Comparison of ENCODE assay signal across 10 mouse cellular contexts in the genomic region with DNA sequence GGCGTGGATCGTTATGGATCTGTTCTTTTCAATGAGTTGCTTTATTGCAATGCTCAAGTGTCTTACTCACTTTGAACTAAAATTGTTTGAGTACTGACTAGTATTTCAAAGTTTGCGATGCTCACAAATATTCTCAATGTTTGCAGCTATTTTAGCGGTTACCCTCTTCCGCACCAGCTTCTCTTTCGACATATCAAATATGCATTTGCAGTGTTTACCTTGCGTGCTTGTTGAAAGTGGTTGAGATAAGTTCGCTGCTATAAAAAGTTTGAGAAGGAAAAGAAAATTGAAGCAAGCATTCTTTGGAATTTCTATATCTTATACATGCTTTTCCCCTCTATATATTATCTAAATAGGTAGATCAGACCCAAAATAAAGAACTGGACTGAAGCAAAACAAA.
A peak's percentile ranks its signal among the peaks of the same experiment; 100 is the strongest.
DNase-seq lines count a peak whose midpoint lies in the region; ATAC-seq lines count a peak whose summit lies in the region.
"Had no signal": no experiment of that assay in that cellular context is flagged by ENCODE, and none has a peak within 500 bp of the region (broad histone marks: within the 10 kb centered on the region; RNA-seq: fewer than 3 reads in every experiment).

No protein-coding gene starts in this region.

- no peaks in the 10 kb centered on the region for H3K27me3 ChIP-seq in lung, embryonic 15.5 days
- no peaks in the 10 kb centered on the region for H3K27me3 ChIP-seq in forebrain, embryonic 16.5 days (replicated peaks; ENCODE audit: control insufficient read depth, insufficient read depth, low read length)
- H3K27me3 ChIP-seq in limb, embryonic 11.5 days (ENCODE audit: control insufficient read depth, insufficient read depth, low read length) = no peaks in the 10 kb centered on the region
- no peaks in the 10 kb centered on the region for H3K27me3 ChIP-seq in stomach, embryonic 14.5 days (ENCODE audit: control insufficient read depth, insufficient read depth, low read length)

- peak overlapping the region; percentile 56 for H3K4me2 ChIP-seq in lung, embryonic 15.5 days
- peak overlapping the region; percentile 61 for H3K4me2 ChIP-seq in forebrain, embryonic 16.5 days (ENCODE audit: low read length)
- H3K4me2 ChIP-seq in limb, embryonic 11.5 days (ENCODE audit: low read depth, severe bottlenecking) = 0 out of 2 replicates have a peak overlapping the region, but pooled peaks have one; percentile 45
- peak overlapping the region; percentile 60 for H3K4me2 ChIP-seq in stomach, embryonic 14.5 days (replicated peaks; ENCODE audit: low read depth, low read length)

- peak overlapping the region; percentile 55 for H3K27ac ChIP-seq in lung, embryonic 15.5 days
- no peak overlapping the region for H3K27ac ChIP-seq in forebrain, embryonic 16.5 days (ENCODE audit: low read length)
- H3K27ac ChIP-seq in limb, embryonic 11.5 days (replicated peaks; ENCODE audit: low read depth, low read length) = no peak overlapping the region
- no peak overlapping the region for H3K27ac ChIP-seq in stomach, embryonic 14.5 days (ENCODE audit: low read length)

- no peak for DNase-seq in lung, postnatal 10 days
- DNase-seq in limb, embryonic 11.5 days (ENCODE audit: low spot score) = no peak
- DNase-seq in thymus, postnatal 0 days (ENCODE audit: low spot score) = no peak
- DNase-seq in urinary bladder, postnatal 4 days (ENCODE audit: low spot score in 2 of 2) = no peak
- DNase-seq: gastrocnemius, postnatal 36 days; thymus, postnatal 4 days had no signal

- no peak for ATAC-seq in lung, embryonic 15.5 days (ENCODE audit: borderline replicate concordance, extremely low read depth, low FRiP score, low TSS enrichment)
- no peak for ATAC-seq in forebrain, embryonic 16.5 days
- ATAC-seq in limb, embryonic 11.5 days (ENCODE audit: insufficient number of reproducible peaks, low FRiP score, low TSS enrichment, low read depth) = no peak
- ATAC-seq in stomach, embryonic 14.5 days (ENCODE audit: insufficient number of reproducible peaks, insufficient read depth, low FRiP score, low read depth) = no peak

- H3K4me3 ChIP-seq in lung, embryonic 15.5 days = peak overlapping the region; percentile 30
- peak overlapping the region; percentile 38 for H3K4me3 ChIP-seq in forebrain, embryonic 16.5 days (replicated peaks; ENCODE audit: low read length)
- no peak overlapping the region for H3K4me3 ChIP-seq in limb, embryonic 11.5 days (ENCODE audit: low read depth, low read length)
- H3K4me3 ChIP-seq in stomach, embryonic 14.5 days (ENCODE audit: low read depth, low read length) = peak overlapping the region; percentile 21; the same call in 1 of the 2 replicates

- H3K36me3 ChIP-seq in lung, embryonic 15.5 days = no peaks in the 10 kb centered on the region
- no peaks in the 10 kb centered on the region for H3K36me3 ChIP-seq in forebrain, embryonic 16.5 days (ENCODE audit: control insufficient read depth, insufficient read depth)
- no peaks in the 10 kb centered on the region for H3K36me3 ChIP-seq in limb, embryonic 11.5 days (ENCODE audit: control insufficient read depth, insufficient read depth, low read length)
- no peaks in the 10 kb centered on the region for H3K36me3 ChIP-seq in stomach, embryonic 14.5 days (ENCODE audit: control insufficient read depth, insufficient read depth, low read length)
- H3K36me3 ChIP-seq: G1E had no signal

- WGBS in lung, embryonic 15.5 days = 40% methylated on average over 8 of the region's 8 CpGs
- 62% methylated on average over 8 of the region's 8 CpGs for WGBS in forebrain, embryonic 16.5 days
- 83% methylated on average over 8 of the region's 8 CpGs for WGBS in limb, embryonic 11.5 days
- 62% methylated on average over 8 of the region's 8 CpGs for WGBS in stomach, embryonic 14.5 days

- no peaks in the 10 kb centered on the region for H3K4me1 ChIP-seq in lung, embryonic 15.5 days
- peaks cover 4% of the 10 kb centered on the region; the same call in 1 of the 2 replicates for H3K4me1 ChIP-seq in forebrain, embryonic 16.5 days (replicated peaks; ENCODE audit: control insufficient read depth, insufficient read depth, low read length)
- H3K4me1 ChIP-seq in limb, embryonic 11.5 days (ENCODE audit: control insufficient read depth, insufficient read depth, low read length) = no peaks in the 10 kb centered on the region
- H3K4me1 ChIP-seq in stomach, embryonic 14.5 days (ENCODE audit: control insufficient read depth, insufficient read depth, low read length) = peaks cover 6% of the 10 kb centered on the region; the same call in 1 of the 2 replicates

- H3K9me3 ChIP-seq in lung, embryonic 15.5 days = no peaks in the 10 kb centered on the region
- H3K9me3 ChIP-seq in forebrain, embryonic 16.5 days (ENCODE audit: control insufficient read depth, low read length) = no peaks in the 10 kb centered on the region
- no peaks in the 10 kb centered on the region for H3K9me3 ChIP-seq in limb, embryonic 11.5 days (ENCODE audit: control insufficient read depth, low read length)
- no peaks in the 10 kb centered on the region for H3K9me3 ChIP-seq in stomach, embryonic 14.5 days (ENCODE audit: control insufficient read depth, low read depth, low read length)
- H3K9me3 ChIP-seq: G1E had no signal

- no peak overlapping the region; the same call in 1 of the 2 replicates for H3K9ac ChIP-seq in lung, embryonic 15.5 days
- no peak overlapping the region for H3K9ac ChIP-seq in forebrain, embryonic 16.5 days (replicated peaks; ENCODE audit: low read depth, low read length)
- H3K9ac ChIP-seq in limb, embryonic 11.5 days (ENCODE audit: low read length) = no peak overlapping the region
- H3K9ac ChIP-seq in stomach, embryonic 14.5 days (replicated peaks; ENCODE audit: low read depth, low read length) = no peak overlapping the region
